Mouse (Mus musculus) hindbrain, embryonic 10.5 days (tissue): ENCODE data around the gene Mis18bp1. TPM values are rescaled to one million over a fixed set of nuclear protein-coding genes. Genes with fewer than 3 reads are reported as not detected.
"Not testable (repeated sequence)": the region's sequence is repeated elsewhere in the genome, so short reads cannot be mapped to it uniquely, and the experiment has no call there.

ENCODE experiments used
- DNase-seq: peaks from one replicate; pipeline ENCODE4 v3.0.0-alpha.2; 2017; ENCODE audit warnings: low spot score
- H3K27ac ChIP-seq: fragments of 300-500 bp; sonication (generic); 2 replicates; pipeline ENCODE4 v1.5.1; 2016; ENCODE audit warnings: mild to moderate bottlenecking, moderate library complexity
- H3K27me3 ChIP-seq: fragments of 300-500 bp; sonication (generic); 2 replicates; pipeline ENCODE4 v1.6.1; 2016; ENCODE audit warnings: mild to moderate bottlenecking; ENCODE audit not compliant: poor library complexity, insufficient read depth, severe bottlenecking
- H3K36me3 ChIP-seq: fragments of 300-500 bp; sonication (generic); 2 replicates; pipeline ENCODE4 v1.6.1; 2016; ENCODE audit warnings: mild to moderate bottlenecking, moderate library complexity
- H3K4me1 ChIP-seq: fragments of 300-500 bp; sonication (generic); replicated peaks from 2 replicates; pipeline ENCODE4 v1.6.1; 2016; ENCODE audit warnings: mild to moderate bottlenecking
- H3K4me3 ChIP-seq: fragments of 300-500 bp; sonication (generic); 2 replicates; pipeline ENCODE4 v1.5.1; 2016; ENCODE audit warnings: mild to moderate bottlenecking, moderate library complexity
- H3K9me3 ChIP-seq: fragments of 300-500 bp; sonication (generic); 2 replicates; pipeline ENCODE4 v1.6.1; 2016; ENCODE audit warnings: mild to moderate bottlenecking, moderate library complexity
- WGBS: fragments of 180-500 bp; shearing (Covaris S2); methylation state at CpG from one replicate; pipeline ENCODE4 v1.1.7; 2016; 5-methylcytosine and 5-hydroxymethylcytosine counted together
- polyA plus RNA-seq: library from polyadenylated mRNA; unstranded; fragments of >200 nt; fragmentation: Nextera tagmentation; extraction: Ambion mirVana; gene quantifications from 2 replicates; pipeline ENCODE4 v1.2.1, GENCODE M21; 2016

Gene Mis18bp1
- polyA plus RNA-seq = 57.0 and 76.9 TPM in 2 replicates

GRCm38 (mm10) chr12:65172021-65172951 is at the start of gene Mis18bp1:
TSS of gene Mis18bp1 (minus strand) at chr12:65172604.
- WGBS = under 1% methylated on average over 70 of the region's 70 CpGs
- DNase-seq = peak; percentile 97

DNA sequence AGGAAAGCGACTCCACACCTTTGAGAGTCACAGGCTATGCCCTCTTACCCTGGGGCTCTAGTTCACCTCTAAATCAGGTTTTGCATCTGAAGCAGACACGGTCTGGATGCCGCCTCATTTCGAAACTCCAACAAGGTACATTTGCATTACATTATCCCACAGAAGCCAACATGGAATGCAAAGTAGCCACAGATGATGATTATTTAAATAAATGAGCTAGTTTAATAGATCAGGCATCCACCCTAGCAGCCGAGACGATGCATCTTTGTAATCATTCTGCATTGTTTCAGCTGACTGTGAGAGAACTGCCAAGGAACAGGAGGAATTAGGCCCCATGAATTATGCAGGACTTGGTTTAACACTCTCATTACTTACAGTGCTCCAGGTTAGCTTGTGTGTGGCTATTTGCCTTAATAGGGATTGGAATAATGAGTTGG is 44.0 kb upstream of the Mis18bp1 start:
- no peaks in the 10 kb centered on the region for H3K27me3 ChIP-seq
- 78% methylated on average over 6 of the region's 6 CpGs for WGBS
- no peaks in the 10 kb centered on the region for H3K4me1 ChIP-seq
- H3K9me3 ChIP-seq = no peaks in the 10 kb centered on the region
- no peak for DNase-seq
- H3K27ac ChIP-seq = no peak overlapping the region
- no peaks in the 10 kb centered on the region for H3K36me3 ChIP-seq
- H3K4me3 ChIP-seq = no peak overlapping the region

More at GRCm38 (mm10) chr12:65172021-65172951, at the start of gene Mis18bp1:
- Histone ChIP-seq H3K4me1 (peaks cover 14% of the 10 kb centered on the region), H3K27me3 (no peaks in the 10 kb centered on the region), H3K36me3 (peaks cover 14% of the 10 kb centered on the region), H3K27ac (peak within 1 kb of the TSS; percentile 94), H3K4me3 (peak within 1 kb of the TSS; percentile 88), H3K9me3 (peaks cover 10% of the 10 kb centered on the region; the same call in 1 of the 2 replicates)

DNA sequence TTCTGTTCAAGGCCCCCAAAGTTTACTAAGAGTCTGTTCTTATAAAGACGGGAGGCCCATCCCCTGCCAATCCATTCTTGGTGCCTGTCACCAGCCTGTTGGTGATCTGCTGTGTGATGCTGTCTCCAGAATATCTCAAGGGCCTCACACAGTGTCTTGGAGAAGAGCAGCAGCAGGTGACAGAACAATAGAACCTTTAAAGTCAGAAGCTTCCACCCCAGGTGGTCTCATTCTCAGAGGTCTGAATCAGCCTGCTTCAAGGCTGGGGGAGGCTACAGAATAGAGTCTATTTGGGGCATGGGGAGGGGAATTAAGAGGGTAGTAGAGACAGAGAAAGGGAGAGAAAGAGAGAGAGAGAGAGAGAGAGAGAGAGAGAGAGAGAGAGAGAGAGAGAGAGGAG is 34.0 kb upstream of the Mis18bp1 start:
- Histone ChIP-seq H3K36me3 (no peaks in the 10 kb centered on the region), H3K4me1 (0 out of 2 replicates have a peak, but pooled peaks cover 5% of the 10 kb centered on the region), H3K4me3 (no peak overlapping the region), H3K27ac (no peak overlapping the region), H3K9me3 (no peaks in the 10 kb centered on the region), H3K27me3 (no peaks in the 10 kb centered on the region)
- WGBS = 37% methylated on average over 1 of the region's 1 CpGs
- no peak for DNase-seq

DNA sequence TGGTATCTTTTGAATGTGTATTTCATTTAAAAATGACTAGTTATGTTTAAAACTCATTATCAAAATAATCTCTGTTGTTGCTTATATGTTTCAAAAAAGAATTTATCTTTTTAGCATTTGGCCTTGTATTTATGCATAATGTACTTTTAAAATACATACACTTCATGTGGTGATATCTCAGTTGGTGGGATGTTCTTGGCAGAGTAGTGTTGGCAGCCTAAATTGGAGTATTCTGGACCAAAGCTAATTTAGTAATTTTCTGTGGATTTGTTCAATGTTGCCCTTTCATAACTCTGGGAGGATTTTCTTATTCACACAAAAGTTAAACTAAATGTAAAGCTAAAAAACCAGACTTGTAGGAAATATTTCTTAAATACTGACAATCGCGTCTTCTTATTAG is 29.4 kb upstream of the Mis18bp1 start:
- H3K27ac ChIP-seq = no peak overlapping the region
- 97% methylated on average over 2 of the region's 2 CpGs for WGBS
- H3K9me3 ChIP-seq = no peaks in the 10 kb centered on the region
- no peak for DNase-seq
- H3K36me3 ChIP-seq = no peaks in the 10 kb centered on the region
- H3K4me1 ChIP-seq = 0 out of 2 replicates have a peak, but pooled peaks cover 5% of the 10 kb centered on the region
- H3K4me3 ChIP-seq = no peak overlapping the region
- H3K27me3 ChIP-seq = no peaks in the 10 kb centered on the region

GRCm38 (mm10) chr12:65194003-65194530 is 21.7 kb upstream of the Mis18bp1 start:
- Histone ChIP-seq H3K4me3 (no peak overlapping the region), H3K36me3 (no peaks in the 10 kb centered on the region), H3K9me3 (no peaks in the 10 kb centered on the region), H3K4me1 (no peaks in the 10 kb centered on the region), H3K27ac (no peak overlapping the region), H3K27me3 (no peaks in the 10 kb centered on the region)
- WGBS = 75% methylated on average over 5 of the region's 5 CpGs
- DNase-seq = no peak

- DNase-seq = no peak
- no peak overlapping the region for H3K27ac ChIP-seq
- H3K27me3 ChIP-seq = no peaks in the 10 kb centered on the region
- no peak overlapping the region for H3K4me3 ChIP-seq
- no peaks in the 10 kb centered on the region for H3K9me3 ChIP-seq
- H3K4me1 ChIP-seq = no peaks in the 10 kb centered on the region
- H3K36me3 ChIP-seq = no peaks in the 10 kb centered on the region
- 88% methylated on average over 2 of the region's 2 CpGs for WGBS
Measured at GRCm38 (mm10) chr12:65189213-65189612, 16.8 kb upstream of the Mis18bp1 start.

- 60% methylated on average over 3 of the region's 3 CpGs for WGBS
- Histone ChIP-seq H3K36me3 (no peaks in the 10 kb centered on the region), H3K4me1 (no peaks in the 10 kb centered on the region), H3K27ac (no peak overlapping the region), H3K27me3 (no peaks in the 10 kb centered on the region), H3K9me3 (no peaks in the 10 kb centered on the region), H3K4me3 (no peak overlapping the region)
- DNase-seq = no peak
Measured at GRCm38 (mm10) chr12:65187365-65187764, 15.0 kb upstream of the Mis18bp1 start.

- H3K4me1 ChIP-seq = peaks cover 14% of the 10 kb centered on the region
- no peaks in the 10 kb centered on the region for H3K36me3 ChIP-seq
- 82% methylated on average over 5 of the region's 5 CpGs for WGBS
- no peaks in the 10 kb centered on the region for H3K9me3 ChIP-seq
- DNase-seq = no peak
- no peak overlapping the region for H3K4me3 ChIP-seq
- H3K27me3 ChIP-seq = no peaks in the 10 kb centered on the region
- peak overlapping the region; percentile 56; the same call in 1 of the 2 replicates for H3K27ac ChIP-seq
Measured at GRCm38 (mm10) chr12:65173736-65174135, 1.3 kb upstream of the Mis18bp1 start.

- 25% methylated on average over 8 of the region's 8 CpGs for WGBS
- H3K36me3 ChIP-seq, DNase-seq, H3K27me3 ChIP-seq, H3K9me3 ChIP-seq: not testable (repeated sequence)
- Histone ChIP-seq H3K4me3 (peak overlapping the region; percentile 88), H3K4me1 (peaks cover 14% of the 10 kb centered on the region), H3K27ac (peak overlapping the region; percentile 94)
Measured at GRCm38 (mm10) chr12:65172959-65173358, 555 bp upstream of the Mis18bp1 start.

DNA sequence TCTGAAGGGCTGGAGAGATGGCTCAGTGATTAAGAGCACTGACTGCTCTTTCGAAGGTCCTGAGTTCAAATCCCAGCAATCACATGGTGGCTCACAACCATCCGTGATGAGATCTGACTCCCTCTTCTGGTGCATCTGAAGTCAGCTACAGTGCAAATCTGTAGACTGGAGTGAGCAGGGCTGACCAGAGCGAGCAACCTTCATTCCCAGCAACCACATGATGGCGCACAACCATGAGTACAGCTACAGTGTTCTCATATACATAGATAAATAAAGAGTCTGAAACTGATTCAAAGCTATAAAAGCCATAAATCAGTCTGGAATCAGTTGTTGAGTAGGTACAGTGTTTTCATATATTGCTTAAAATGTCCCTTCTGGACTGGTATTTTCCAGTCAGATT is 36.3 kb downstream of the Mis18bp1 start:
- H3K4me1 ChIP-seq, H3K4me3 ChIP-seq, H3K9me3 ChIP-seq, H3K27ac ChIP-seq, DNase-seq, H3K27me3 ChIP-seq: not testable (repeated sequence)
- peaks cover 99% of the 10 kb centered on the region for H3K36me3 ChIP-seq
- WGBS = 95% methylated on average over 4 of the region's 4 CpGs

- no peak overlapping the region for H3K27ac ChIP-seq
- no peaks in the 10 kb centered on the region for H3K4me1 ChIP-seq
- no peak overlapping the region for H3K4me3 ChIP-seq
- 90% methylated on average over 5 of the region's 5 CpGs for WGBS
- H3K36me3 ChIP-seq = peaks cover 98% of the 10 kb centered on the region
- no peak for DNase-seq
- H3K9me3 ChIP-seq = no peaks in the 10 kb centered on the region
- no peaks in the 10 kb centered on the region for H3K27me3 ChIP-seq
Measured at GRCm38 (mm10) chr12:65119451-65119850, 53.0 kb downstream of the Mis18bp1 start.

- Histone ChIP-seq H3K27ac (no peak overlapping the region), H3K4me3 (no peak overlapping the region), H3K36me3 (peaks cover 98% of the 10 kb centered on the region), H3K9me3 (no peaks in the 10 kb centered on the region), H3K27me3 (no peaks in the 10 kb centered on the region), H3K4me1 (no peaks in the 10 kb centered on the region)
- WGBS = 89% methylated on average over 7 of the region's 7 CpGs
- DNase-seq = no peak
Measured at GRCm38 (mm10) chr12:65118968-65119367, 53.4 kb downstream of the Mis18bp1 start.

GRCm38 (mm10) chr12:65114978-65115377 is 57.4 kb downstream of the Mis18bp1 start:
- H3K9me3 ChIP-seq, H3K27ac ChIP-seq: not testable (repeated sequence)
- WGBS = 95% methylated on average over 3 of the region's 3 CpGs

More at GRCm38 (mm10) chr12:65114978-65115377, 57.4 kb downstream of the Mis18bp1 start:
- H3K4me1 ChIP-seq, H3K4me3 ChIP-seq, DNase-seq, H3K27me3 ChIP-seq: not testable (repeated sequence)
- H3K36me3 ChIP-seq = peaks cover 96% of the 10 kb centered on the region
